Mouse (Mus musculus) A20 (cell line): Measurements from ENCODE around the gene Serpinf2.

Source experiments
- DNase-seq: peaks from one replicate; pipeline ENCODE4 v3.0.0-alpha.2; 2011; ENCODE audit warnings: low read depth, low spot score

Gene Serpinf2

GRCm38 (mm10) chr11:75429019-75429705, 10.2 kb downstream of the Serpinf2 start:
- peak; percentile 77 for DNase-seq

- DNase-seq, result no peak
These were observed 14.9 kb downstream of the Serpinf2 start for GRCm38 (mm10) chr11:75424459-75424858.

GRCm38 (mm10) chr11:75424033-75424432, 15.4 kb downstream of the Serpinf2 start:
- no peak for DNase-seq

GRCm38 (mm10) chr11:75423091-75423490, 16.3 kb downstream of the Serpinf2 start:
- DNase-seq, result no peak

- no peak for DNase-seq
These were observed 17.2 kb downstream of the Serpinf2 start, which contains the start of gene Serpinf1 for GRCm38 (mm10) chr11:75422013-75422792. Serpinf1 (minus strand) TSS chr11:75422701.

DNA sequence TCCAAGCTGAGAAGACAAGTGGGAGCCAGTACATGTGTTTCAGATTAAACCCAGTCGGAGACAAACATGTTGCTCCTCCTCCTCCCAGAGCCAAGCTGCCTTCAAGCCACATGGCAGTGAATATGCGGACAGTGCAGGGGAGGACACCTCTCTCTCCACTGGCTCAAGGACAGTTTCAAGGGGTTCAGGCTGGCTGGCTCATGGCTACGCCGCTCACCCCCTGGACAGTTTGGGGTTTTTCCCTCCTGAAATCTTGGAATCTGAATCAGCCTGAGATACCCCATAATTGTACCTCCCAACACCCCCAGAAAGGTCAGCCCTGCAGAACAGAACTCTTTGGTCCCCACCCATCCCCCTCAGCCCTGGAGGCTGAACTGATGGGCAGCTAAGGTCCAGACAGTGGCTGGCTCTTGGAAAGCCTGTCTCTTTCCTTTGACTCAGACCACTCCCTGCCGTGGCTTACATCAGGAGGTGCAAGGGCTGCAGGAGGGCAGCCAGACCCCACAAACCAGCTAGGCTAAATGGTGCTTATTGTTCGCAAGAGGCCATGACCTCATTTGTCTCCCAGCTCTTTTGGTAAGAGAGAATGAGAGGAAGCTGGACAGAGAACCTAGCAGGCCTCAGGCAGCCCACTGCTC, 17.9 kb downstream of the Serpinf2 start:
- DNase-seq, result no peak

GRCm38 (mm10) chr11:75420810-75421374, 18.5 kb downstream of the Serpinf2 start:
- DNase-seq, result no peak

GRCm38 (mm10) chr11:75420037-75420436, 19.4 kb downstream of the Serpinf2 start:
- DNase-seq, result no peak

- no peak for DNase-seq
These were observed 23.4 kb downstream of the Serpinf2 start for GRCm38 (mm10) chr11:75415994-75416393.

DNA sequence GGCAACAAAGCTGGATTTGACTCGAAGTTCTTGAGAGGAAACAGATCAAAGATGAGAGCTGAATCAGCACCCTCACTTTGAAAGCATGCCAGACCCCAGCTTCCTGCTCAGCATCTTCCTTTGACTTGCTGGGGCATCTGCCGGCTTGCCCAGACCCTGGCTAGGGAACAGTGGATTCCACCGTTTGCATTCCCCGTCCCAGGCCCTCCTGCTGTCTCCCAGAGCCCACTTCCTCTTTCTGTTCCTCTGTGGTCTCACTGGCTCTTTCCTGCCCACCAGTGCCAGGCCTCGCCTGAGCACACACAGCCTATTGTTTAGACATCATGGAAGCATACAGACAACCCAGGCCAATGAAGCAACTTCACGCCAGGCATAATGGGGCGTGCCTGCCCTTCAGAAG, 24.3 kb downstream of the Serpinf2 start:
- DNase-seq, result peak; percentile 64

DNA sequence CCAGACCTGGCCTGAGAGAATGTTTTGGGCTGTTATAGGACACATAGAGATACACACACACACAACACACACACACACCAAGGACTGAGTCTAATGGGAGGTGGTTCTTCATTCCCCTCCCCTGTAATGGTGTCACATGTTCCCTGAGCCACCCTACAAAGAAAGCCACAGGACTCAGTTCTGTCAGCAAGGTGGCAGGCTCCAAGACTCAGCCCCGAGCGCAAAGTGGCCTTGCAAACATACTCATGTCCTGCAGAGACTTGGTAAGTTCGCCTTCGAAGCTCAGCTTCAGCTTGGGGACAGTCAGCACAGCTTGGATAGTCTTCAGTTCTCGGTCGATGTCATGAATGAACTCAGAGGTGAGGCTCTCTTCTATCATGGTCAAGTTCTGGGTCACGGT, 28.8 kb downstream of the Serpinf2 start:
- DNase-seq, result peak; percentile 53

DNA sequence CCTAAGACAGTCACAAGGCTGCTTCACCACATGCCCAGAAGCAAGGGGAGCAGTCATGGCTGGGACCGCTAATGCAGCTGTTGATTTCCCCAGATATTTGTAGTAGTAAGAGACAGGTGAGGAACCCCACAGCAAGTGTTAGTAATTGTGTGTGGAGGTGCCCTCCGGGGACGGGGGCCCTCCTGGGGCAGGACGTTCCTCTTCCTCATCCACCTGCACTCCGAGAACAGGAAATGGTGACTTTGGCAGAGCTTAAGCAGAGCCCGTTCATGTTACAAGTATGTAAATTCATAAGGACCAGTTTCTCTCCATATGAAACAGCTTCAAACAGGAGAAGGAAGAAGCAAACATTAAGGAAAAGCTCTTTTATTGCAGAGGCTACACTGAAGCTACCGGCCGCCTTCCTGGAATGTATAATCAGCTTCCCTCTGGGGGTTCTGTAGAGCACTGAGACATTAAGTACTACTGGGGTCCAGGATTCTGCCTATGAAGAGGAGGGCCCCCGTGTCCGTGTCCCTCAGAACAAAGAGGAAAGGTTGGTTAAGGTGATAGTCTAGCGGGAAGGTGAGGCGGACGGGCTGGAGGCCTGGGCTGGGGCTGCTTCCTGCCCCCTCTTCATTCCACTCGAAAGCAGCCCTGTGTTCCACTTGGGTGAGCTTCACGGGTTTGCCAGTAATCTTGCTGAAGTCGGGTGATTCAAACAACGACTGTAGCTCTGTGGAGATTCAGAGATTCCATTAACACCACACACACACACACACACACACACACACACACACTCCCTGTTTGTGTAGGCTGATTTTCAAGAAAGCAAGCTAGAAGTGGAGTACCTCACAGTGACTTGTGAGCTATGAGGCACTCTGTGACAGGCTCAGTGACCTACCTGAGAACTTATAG, 29.5 kb downstream of the Serpinf2 start:
- peak; percentile 87 for DNase-seq

GRCm38 (mm10) chr11:75406865-75407264, 32.5 kb downstream of the Serpinf2 start:
- peak; percentile 75 for DNase-seq

GRCm38 (mm10) chr11:75406104-75406503, 33.3 kb downstream of the Serpinf2 start:
- no peak for DNase-seq

GRCm38 (mm10) chr11:75404801-75405200, 34.6 kb downstream of the Serpinf2 start:
- DNase-seq, result no peak

DNA sequence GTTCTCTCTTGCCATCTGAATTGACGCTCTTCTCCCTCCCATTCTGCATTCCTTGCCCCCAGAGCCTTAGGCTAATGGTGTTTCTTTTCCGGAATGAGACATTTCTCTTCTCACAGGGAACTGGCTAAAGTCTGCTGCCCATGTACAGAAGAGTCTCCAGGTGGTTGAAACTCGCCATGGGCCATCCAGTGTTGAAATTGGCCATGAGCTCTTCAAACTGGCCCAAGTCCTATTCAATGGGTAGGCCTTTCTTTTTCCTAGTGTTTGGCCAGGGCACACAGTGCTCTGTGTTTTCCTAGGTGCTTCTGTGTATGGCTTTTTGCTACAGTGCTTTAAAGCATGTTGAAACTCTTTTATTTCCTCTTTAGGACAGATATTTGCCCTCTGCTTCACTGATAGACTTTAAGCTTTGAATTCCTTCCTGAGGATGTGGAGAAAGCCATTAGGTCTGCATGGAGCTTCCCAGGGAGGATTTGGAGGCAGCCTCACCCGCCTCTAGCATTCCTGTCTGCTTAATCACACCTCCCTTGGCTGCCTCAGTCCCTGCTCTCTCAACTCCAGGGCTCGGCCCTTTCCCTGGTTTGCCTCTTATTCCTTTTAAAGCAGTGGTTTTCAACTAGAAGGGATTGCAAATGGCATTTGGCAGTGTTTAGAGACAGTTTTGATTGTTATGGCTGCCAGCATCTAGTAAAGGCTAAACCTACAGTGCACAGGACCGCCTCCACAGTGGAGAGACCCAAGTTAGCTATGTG, 35.9 kb downstream of the Serpinf2 start:
- DNase-seq, result no peak

DNA sequence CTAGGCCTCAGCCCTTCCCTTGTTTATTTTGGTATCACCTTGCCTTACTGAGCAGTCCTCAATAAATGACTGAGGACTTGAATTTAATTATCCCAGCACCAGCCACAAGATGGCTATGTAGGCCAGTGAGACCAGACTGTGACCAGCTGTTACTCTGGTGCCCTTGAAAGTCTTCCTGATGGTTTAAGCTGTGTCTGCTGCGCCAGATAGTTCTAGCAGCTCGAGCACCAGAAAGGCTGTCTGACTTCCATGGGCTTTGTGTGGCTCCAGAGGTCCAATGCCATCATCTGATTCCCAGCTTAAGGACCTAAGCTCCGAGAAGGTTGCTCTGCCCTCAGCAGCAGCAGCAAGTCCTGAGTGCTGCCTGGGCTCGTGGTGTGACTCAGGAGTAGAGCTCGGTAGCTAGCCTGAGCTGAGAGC, 37.1 kb downstream of the Serpinf2 start:
- DNase-seq, result peak; percentile 59

- DNase-seq, result no peak
These were observed 39.3 kb downstream of the Serpinf2 start for GRCm38 (mm10) chr11:75400099-75400498.

GRCm38 (mm10) chr11:75399411-75399841, 40.0 kb downstream of the Serpinf2 start:
- no peak for DNase-seq

DNA sequence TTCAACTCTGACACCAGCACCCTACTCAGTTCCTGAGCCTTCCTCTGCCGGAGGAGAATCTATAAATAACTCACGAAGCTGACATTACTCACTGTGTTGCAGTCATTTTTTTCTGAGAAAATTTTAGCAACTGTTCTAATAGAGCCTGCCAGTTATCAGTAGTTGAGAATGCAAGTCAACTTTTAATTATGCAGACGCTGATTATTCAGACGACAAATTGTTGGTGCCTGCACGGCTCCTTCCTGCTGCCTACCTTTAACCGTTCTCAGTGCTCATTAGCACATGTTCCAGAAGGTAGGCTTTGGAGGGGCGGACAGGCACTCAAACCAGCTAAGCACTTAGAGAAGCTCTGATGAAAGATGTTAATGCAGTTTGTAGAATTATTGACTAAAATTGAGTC, 41.9 kb downstream of the Serpinf2 start:
- no peak for DNase-seq
